Comparison of ENCODE assay signal across 11 mouse cellular contexts in genomic region chr13:28556385-28556938, GRCm38 (mm10).
DNase-seq lines count a peak whose midpoint lies in the region; ATAC-seq lines count a peak whose summit lies in the region.
"Had no signal": no experiment of that assay in that cellular context is flagged by ENCODE, and none has a peak within 500 bp of the region (broad histone marks: within the 10 kb centered on the region; RNA-seq: fewer than 3 reads in every experiment).

No protein-coding gene starts in this region.

- no peak overlapping the region for H3K4me2 ChIP-seq in embryonic facial prominence, embryonic 12.5 days (replicated peaks)
- H3K4me2 ChIP-seq in limb, embryonic 15.5 days = no peak overlapping the region
- no peak overlapping the region for H3K4me2 ChIP-seq in neural tube, embryonic 15.5 days

- H3K36me3 ChIP-seq in embryonic facial prominence, embryonic 12.5 days = peaks cover 7% of the 10 kb centered on the region; the same call in 1 of the 2 replicates
- no peaks in the 10 kb centered on the region for H3K36me3 ChIP-seq in limb, embryonic 15.5 days
- no peaks in the 10 kb centered on the region for H3K36me3 ChIP-seq in splenic B cell, adult 2 months (ENCODE audit: control insufficient read depth, insufficient read depth, low read length, poor library complexity, severe bottlenecking)
- no peaks in the 10 kb centered on the region for H3K36me3 ChIP-seq in neural tube, embryonic 15.5 days

- no peak for ATAC-seq in embryonic facial prominence, embryonic 12.5 days (ENCODE audit: insufficient number of reproducible peaks, insufficient read depth, low FRiP score, low TSS enrichment)
- ATAC-seq in limb, embryonic 15.5 days (ENCODE audit: insufficient number of reproducible peaks, low FRiP score, low TSS enrichment, low read depth) = no peak
- ATAC-seq in neural tube, embryonic 15.5 days (ENCODE audit: low FRiP score) = no peak

- H3K4me1 ChIP-seq in embryonic facial prominence, embryonic 12.5 days = peaks cover 49% of the 10 kb centered on the region
- peaks cover 44% of the 10 kb centered on the region for H3K4me1 ChIP-seq in limb, embryonic 15.5 days
- H3K4me1 ChIP-seq in neural tube, embryonic 15.5 days = peaks cover 33% of the 10 kb centered on the region

- no peaks in the 10 kb centered on the region for H3K9me3 ChIP-seq in embryonic facial prominence, embryonic 12.5 days
- no peaks in the 10 kb centered on the region for H3K9me3 ChIP-seq in limb, embryonic 15.5 days
- no peaks in the 10 kb centered on the region for H3K9me3 ChIP-seq in neural tube, embryonic 15.5 days (replicated peaks)
- H3K9me3 ChIP-seq: hindbrain, embryonic 10.5 days had no signal

- no peak overlapping the region for H3K4me3 ChIP-seq in embryonic facial prominence, embryonic 12.5 days
- no peak overlapping the region for H3K4me3 ChIP-seq in limb, embryonic 15.5 days
- no peak overlapping the region for H3K4me3 ChIP-seq in neural tube, embryonic 15.5 days (replicated peaks)
- H3K4me3 ChIP-seq: heart, adult 2 months; hindbrain, embryonic 10.5 days had no signal

- H3K27me3 ChIP-seq in embryonic facial prominence, embryonic 12.5 days = no peaks in the 10 kb centered on the region
- H3K27me3 ChIP-seq in limb, embryonic 15.5 days = no peaks in the 10 kb centered on the region
- no peaks in the 10 kb centered on the region for H3K27me3 ChIP-seq in splenic B cell, adult 2 months (ENCODE audit: control insufficient read depth, insufficient read depth, low read length, poor library complexity, severe bottlenecking)
- H3K27me3 ChIP-seq in neural tube, embryonic 15.5 days (replicated peaks) = no peaks in the 10 kb centered on the region

- DNase-seq in c-Kit-positive CD71-positive TER-119-negative erythroid progenitor cells, embryonic 14.5 days (ENCODE audit: low read depth) = peak; percentile 50
- DNase-seq in splenic B cell, adult 2 months (ENCODE audit: low read depth, low spot score) = peak; percentile 12
- DNase-seq in natural killer cell, adult 2 months (ENCODE audit: low spot score in 2 of 2) = no peak
- no peak for DNase-seq in adrenal gland, postnatal 14 days
- DNase-seq: heart, adult 2 months; kidney, adult 9 months; lung, adult 2 months had no signal

- peak overlapping the region; percentile 46 for H3K27ac ChIP-seq in embryonic facial prominence, embryonic 12.5 days
- peak overlapping the region; percentile 65; the same call in 1 of the 2 replicates for H3K27ac ChIP-seq in limb, embryonic 15.5 days
- no peak overlapping the region for H3K27ac ChIP-seq in neural tube, embryonic 15.5 days (replicated peaks)
- H3K27ac ChIP-seq: heart, adult 2 months had no signal

- H3K9ac ChIP-seq in embryonic facial prominence, embryonic 12.5 days = no peak overlapping the region
- no peak overlapping the region for H3K9ac ChIP-seq in limb, embryonic 15.5 days
- H3K9ac ChIP-seq in neural tube, embryonic 15.5 days (replicated peaks) = no peak overlapping the region

- WGBS in embryonic facial prominence, embryonic 12.5 days = 28% methylated on average over 5 of the region's 5 CpGs
- WGBS in limb, embryonic 15.5 days = 19% methylated on average over 5 of the region's 5 CpGs
- WGBS in neural tube, embryonic 15.5 days = 85% methylated on average over 5 of the region's 5 CpGs

Comparison
In these comparisons a context has a peak if more than half of its experiments do, and no peak if none do; other contexts are left out.
1. DNase-seq: peak in c-Kit-positive CD71-positive TER-119-negative erythroid progenitor cells, embryonic 14.5 days (single experiment) and splenic B cell, adult 2 months (single experiment); none in natural killer cell, adult 2 months (0 of 2) and adrenal gland, postnatal 14 days (single experiment).